Mouse (Mus musculus) myocyte (in vitro differentiated cells): ENCODE measurements at regions not wholly inside any gene's neighbourhood (a gene's known extent, or its start where the extent isn't known, plus 50 kb on each side); places are given as distances from the start of the nearest gene placed in this dataset.

ENCODE experiments used
- POLR2A ChIP-seq: IDR thresholded peaks from one replicate; pipeline ENCODE4 v1.6.1; 2011; ENCODE audit warnings: low read depth, mild to moderate bottlenecking, control low read depth, moderate library complexity; ENCODE audit not compliant: insufficient read length
- TCF12 ChIP-seq: IDR thresholded peaks from one replicate; pipeline ENCODE4 v1.6.1; 2011; ENCODE audit warnings: mild to moderate bottlenecking, control low read depth; ENCODE audit not compliant: poor library complexity, insufficient read depth, severe bottlenecking
- USF1 ChIP-seq: IDR thresholded peaks from one replicate; pipeline ENCODE4 v1.6.1; 2011; ENCODE audit warnings: low read depth, mild to moderate bottlenecking, control low read depth, moderate library complexity

DNA sequence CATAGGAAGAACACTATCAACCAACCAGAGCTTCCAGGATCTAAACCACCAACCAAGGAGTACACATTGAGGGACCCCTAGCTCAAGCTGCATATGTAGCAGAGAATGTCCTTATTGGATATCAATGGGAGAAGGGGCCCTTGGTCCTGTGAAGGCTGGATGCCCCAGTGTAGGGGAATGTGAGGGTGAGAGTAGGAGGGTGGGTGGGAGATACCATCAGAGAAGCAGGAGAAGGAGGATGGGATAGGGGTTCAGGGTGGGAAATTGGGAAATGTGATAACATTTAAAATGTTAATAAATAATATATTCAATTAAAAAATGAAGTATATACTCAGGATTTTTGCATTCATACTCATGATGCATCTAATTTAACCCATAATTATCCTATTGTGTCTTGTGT lies 523.6 kb downstream of the Prdm13 start:
- no peak for TF ChIP-seq TCF12
- TF ChIP-seq USF1 = no peak
- no peak for TF ChIP-seq POLR2A
